Mouse (Mus musculus) MN1 (cell line): Measurements from ENCODE around the gene Tln2.

Experiments used
- DNase-seq: peaks from one replicate; pipeline ENCODE4 v3.0.0-alpha.2; 2016; ENCODE audit warnings: low spot score

The Tln2 gene

DNA sequence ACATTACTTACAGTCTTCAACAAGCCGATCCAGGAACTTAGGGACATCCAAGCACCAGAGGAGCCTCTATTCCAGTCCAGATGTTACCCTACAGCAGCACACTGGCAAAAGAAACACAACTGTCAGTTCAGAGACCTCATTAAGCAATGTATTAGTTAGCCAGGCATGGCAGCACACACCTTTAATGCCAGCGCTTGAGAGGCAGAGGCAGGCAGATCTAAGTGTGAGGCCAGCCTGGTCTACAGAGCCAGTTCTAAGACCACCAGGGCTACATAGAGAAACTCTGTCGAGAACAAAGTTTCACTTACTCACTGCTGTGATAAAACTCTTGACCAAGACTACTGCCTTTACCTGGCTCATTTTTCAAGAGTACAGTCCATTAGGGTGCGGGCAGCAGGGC is at the start of gene Tln2:
Tln2 (minus strand) TSS at position 101 of the 400 bp plus-strand sequence.
- DNase-seq = no peak

- DNase-seq = no peak
Measured at GRCm38 (mm10) chr9:67609226-67609625, 49.7 kb upstream of the Tln2 start.

DNA sequence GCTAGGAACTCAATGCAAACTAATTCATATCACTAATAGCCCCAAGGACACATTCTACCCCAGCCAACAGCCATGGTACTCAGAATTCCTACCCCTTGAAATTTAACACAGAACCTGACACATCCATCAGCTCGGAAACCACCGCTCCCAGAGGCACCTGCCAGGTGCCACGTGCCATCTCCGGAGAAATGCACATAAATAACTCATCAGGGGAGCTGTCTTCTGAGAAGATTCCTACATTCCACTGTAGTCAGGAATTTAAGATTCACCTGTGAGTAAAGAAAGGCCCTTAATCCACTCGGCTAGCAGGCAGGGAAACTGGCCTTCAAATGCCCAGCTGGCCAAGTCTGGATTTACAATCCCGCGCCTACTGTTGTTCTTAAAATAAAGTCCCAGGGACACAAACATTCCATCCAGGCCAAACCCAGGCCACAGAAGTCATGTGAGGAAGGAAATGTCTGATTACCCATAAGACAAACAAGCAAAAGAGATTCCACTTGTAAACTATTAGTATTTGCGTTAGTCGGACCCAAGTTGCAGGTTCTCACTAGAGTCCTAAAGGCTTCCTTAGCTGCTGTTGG is 48.4 kb upstream of the Tln2 start:
- no peak for DNase-seq

GRCm38 (mm10) chr9:67607268-67607667 is 47.8 kb upstream of the Tln2 start:
- DNase-seq = no peak

DNA sequence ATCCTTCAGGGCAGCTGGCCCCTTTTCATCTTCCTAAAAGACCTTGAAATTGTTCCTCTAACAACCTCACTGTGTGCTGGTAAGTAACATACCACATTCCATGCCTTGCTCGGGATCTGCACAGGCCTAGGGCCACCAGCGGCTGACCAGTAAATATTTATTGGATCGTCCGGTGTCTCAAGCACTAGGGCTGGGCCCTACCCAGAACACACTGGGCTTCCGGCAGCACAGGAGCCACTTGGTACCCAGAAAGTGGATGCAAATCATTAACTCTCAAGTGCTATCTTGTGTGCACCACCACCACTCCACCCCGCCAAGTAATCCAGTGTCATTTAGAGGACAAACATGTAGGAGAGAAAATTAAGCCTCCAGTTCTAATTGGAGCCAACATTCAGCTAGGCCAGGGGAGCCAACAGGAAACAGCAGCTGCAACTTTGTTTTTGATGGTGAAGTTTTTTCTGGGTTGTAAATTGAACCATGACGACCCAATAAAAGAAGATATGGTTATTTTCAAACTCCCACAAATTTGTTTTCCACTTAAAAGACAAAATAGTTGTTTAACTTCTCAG is 46.4 kb upstream of the Tln2 start:
- no peak for DNase-seq

DNA sequence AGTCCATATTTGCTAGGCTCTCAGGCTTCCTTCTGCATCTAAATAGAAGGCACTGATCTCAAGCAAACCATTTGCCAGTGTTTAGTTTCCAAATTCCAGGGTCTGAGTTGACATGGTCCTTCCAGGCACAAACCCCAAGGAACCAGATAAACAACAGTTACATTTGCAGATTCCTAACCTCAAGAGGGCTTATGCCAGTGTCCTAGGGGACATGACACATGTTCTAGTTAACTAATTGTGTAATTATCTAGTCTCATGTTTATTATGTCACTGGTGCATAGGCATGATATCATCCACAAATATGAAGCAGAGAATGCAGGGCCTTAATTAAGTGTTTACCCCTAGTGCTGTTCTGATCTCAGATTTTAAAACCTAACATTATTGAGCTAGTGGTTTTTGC is 45.4 kb upstream of the Tln2 start:
- no peak for DNase-seq

DNA sequence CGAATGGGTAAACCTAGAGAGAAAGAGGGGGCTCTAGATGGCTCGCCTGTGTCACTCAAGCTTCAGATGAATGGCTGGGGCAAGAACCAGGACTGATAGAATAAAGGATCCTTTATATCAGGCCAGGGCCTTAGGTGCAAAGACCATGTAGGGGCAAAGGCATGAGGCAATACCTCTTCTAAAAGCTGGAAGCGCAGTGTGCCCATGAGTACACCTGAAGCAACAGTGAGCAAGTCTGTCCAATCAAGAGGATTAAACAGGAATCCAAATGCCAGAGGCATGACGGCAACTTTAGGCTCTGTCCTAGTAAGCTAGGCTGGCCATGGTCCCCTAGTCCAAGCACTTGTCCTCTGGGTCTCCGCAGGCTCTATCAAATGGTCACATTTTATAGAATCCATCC is 42.8 kb upstream of the Tln2 start:
- no peak for DNase-seq

DNA sequence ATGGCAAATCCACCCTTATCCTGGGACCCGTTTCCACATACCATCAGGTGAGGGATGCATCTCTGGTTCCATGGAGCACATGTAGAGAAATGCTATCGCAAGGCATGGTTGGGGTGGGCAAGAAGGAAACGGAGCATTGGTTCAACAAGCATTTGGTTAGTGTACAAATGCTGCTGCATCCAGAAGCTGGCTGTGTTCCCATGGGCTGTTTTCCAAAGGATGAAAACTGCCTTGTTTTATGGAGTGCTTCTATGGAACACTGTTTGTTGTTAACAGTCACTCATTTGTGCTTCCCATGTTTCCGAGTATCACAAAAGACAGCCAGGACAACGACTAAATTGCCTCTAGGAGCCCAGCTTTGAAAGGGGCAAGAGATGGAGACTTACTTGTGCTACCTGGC is 35.7 kb upstream of the Tln2 start:
- no peak for DNase-seq

DNA sequence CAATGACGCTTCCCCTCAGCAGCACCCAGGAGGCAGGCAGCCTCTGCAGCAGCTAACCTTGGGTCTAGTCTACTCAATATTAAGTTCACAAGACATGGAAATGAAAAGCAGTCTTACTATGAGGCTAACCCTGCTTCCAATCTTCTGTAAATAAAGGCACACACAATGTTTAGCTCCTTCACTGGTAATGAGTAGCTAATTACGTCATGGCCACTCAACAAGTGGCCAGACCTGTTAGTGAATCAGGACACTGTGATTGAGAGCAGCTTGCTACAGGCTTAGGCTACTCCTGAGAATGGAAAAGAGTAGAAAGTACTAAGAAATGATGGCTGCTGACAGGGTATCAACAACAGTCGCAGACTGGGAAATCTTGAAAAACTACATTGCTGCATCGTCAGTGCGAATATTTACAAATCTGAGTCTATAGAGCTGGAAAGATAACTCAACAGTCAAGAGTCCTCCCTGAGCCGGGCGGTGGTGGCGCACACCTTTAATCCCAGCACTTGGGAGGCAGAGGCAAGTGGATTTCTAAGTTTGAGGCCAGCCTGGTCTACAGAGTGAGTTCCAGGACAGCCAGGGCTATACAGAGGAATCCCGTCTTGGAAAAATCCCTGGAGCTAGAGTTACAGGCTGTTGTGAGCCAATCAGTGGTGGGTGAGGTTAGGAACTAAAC is 34.1 kb upstream of the Tln2 start:
- DNase-seq = no peak

DNA sequence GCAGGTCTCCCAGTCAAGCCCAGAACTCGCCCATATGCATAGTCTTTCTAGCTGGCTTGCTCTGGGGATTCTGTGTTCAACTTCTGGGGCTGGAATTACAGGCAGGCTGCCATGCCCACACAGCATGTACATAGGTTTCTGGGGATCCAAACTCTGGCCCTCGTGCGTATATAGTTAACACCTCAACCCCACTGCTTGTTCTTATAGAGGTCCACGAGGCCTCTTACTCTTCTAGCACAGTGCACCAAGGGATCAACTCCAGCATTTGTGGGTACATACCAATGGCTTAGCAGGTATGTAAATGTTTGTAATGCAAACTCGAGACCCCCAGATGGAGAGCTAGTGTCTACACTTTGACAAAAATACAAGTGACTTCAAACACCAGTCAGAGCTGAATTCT is 33.2 kb upstream of the Tln2 start:
- no peak for DNase-seq

DNA sequence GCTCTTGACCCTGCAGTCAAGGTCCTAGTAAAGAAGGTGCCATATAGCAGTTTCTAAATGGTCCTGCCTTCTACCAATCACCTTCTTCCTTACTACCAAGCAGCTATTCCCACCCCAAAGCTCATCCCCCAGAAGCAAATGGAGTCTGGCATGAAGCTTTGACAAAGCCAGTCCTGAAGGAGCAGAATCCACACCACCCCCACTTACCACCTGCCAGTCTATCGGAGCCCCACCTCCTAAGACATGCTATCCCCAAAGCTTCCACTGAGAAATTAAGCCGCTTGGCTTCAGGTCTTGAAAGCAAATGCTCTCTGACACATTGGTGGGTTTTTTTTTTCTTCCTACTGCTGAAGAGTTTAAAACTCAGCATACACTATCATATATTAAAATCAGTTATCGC is 27.6 kb upstream of the Tln2 start:
- DNase-seq = no peak

DNA sequence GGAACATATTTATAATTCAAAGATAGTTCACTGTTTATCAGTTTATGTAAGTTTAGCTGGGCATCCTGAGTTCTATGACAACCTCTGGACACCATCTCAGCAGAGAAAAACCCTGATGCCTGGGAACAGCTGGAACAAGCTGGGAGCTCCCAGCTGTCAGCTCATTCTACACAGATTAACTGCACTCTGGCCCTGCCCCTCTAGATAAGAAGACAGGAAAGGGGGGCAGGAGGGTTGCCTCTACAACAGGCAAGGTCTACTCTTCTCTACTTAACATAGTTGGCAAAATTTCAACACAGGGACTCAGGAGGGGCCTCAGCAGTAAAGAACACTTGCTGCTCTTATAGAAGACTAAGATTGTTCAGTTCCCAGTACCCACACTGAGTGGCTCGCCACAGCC is 27.0 kb upstream of the Tln2 start:
- DNase-seq = no peak

GRCm38 (mm10) chr9:67584871-67585270 is 25.4 kb upstream of the Tln2 start:
- DNase-seq = no peak

- no peak for DNase-seq
Measured at GRCm38 (mm10) chr9:67581581-67582280, 22.2 kb upstream of the Tln2 start.

DNA sequence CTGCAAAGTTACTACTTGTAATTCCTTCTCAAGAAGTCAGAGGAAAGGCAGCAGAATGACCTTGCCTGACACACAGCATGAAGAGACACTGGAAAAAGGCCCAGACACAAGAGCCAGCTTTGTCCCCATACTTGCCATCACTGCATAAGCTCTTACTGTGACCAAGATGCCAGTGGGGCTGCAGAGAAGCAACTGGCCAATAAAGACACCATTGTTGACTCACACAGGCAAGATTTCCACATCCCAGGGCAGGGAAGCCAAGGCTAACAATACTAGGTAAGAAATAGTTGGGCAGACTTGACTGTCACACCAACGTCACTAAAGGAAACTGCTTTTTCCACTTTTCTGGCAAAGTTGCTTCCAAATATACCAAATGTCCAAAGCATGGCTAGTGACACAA is 20.0 kb upstream of the Tln2 start:
- DNase-seq = no peak

GRCm38 (mm10) chr9:67574721-67575248 is 15.3 kb upstream of the Tln2 start:
- no peak for DNase-seq

DNA sequence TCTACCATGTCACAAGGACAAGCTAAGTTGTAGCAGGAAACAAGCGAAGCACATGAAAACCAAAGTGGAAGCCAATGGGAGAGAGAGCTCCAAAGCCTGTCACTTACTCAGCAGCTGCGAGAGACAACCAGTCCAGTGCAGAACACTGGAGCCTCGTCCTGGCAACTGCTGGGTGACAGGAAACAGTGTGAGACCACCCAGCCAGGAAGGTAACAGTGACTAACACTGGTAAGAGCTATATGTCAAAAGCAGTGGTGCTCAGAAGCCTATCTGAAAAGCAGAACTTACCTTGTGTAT is 14.1 kb upstream of the Tln2 start:
- DNase-seq = no peak

DNA sequence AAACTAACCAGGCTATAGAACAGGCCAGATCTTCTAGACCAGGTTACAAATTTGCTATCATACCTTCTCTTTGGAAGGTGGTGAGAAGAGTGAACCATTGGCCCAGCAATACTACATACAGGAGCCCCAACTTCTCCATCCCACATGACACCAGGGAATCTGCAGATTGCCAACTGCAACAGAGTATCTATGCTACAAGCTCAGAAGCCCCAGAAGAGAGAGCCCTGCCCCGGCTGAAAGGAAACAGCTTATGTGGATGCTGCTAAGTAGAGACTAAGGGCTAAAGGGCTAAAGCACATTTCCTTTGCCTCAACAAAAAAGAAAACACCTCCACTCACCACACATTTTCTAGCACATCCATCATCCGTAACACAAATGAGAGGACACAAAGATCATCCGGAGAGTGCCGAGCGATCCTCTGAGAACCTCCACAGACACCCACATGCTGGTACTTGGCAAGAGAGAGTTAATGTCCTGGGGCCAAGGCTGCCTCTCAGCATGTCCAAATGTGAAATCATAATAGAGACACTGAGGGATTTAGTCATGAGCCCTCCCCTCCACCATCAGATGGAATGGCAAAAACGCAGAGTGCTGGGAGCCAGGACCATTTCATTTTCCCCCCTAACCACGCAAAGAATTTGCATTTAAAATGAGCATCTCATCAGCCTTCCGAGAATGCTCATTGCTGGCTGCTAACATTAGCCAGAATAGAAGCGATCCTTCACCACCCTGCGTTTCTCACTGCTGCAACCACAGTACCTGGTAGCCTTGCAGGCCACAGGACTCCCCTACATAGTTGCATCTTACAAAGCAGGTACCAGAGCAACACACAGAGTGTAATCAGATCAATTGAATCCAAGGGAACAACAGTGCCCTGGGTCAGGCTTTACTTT is 13.5 kb upstream of the Tln2 start:
- no peak for DNase-seq

DNA sequence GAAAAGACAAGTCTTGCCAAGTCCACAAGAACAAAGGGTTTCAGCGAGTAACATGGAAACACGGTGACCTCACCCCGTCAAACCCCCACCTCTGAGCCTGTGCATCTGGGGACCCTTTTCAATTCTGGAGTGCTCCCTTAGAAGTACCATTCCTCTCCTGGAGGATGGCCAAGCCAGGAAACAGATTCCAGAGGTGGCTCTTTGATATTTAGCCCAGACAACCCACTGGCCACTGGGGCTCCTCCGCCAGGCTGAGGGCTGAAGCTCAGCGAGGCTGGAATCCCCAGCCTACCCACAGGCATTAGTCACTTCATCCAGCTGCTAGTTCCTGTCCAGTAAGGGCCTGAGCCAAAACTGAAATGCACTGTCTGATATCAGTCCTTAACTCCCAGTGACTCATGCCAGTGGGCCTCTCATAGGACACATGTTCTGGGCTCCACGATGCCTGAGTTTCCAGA is 6.3 kb upstream of the Tln2 start:
- peak; percentile 90 for DNase-seq

DNA sequence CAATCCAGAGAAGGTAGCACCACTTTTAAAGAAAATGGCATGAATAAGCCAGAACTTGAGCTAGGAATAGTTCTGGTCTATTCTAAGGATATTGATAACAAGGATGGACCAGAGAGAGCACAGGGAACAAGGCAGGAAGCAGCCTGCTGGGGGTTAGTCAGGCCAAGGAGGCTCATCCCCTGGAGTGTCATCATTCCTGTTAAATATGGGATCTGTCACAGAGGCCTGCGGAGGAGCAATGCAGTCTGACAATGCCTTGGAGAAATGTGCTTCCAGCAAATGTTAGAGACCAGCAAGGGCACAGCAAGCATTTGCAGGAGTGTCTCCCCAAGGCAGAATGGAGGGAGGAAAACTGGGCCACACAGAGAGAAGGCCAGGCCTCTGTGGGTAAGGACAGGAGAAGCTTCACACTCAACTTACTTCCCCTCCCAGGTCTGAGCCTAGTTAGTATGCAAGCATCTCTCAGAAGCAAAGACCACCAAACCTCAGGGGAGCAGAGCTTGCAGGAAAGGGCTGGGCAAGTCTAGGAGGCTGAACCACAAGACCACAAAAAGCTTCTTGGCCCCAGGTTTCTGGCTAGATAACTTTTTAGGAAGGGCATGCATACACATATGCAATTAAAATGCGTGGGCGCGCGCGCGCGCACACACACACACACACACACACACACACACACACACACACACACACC is 9.5 kb downstream of the Tln2 start:
- no peak for DNase-seq

GRCm38 (mm10) chr9:67549332-67549731 is 10.2 kb downstream of the Tln2 start:
- peak; percentile 18 for DNase-seq
